Mouse (Mus musculus) adrenal gland, adult 2 months (tissue): Measurements from ENCODE around the gene Tmc5. TPM values are rescaled to one million over a fixed set of nuclear protein-coding genes. Genes with fewer than 3 reads are reported as not detected.
A peak's percentile ranks its signal among the peaks of the same experiment; 100 is the strongest.

Source experiments
- DNase-seq: peaks from one replicate; pipeline ENCODE4 v3.0.0; 2021
- polyA plus RNA-seq: library from polyadenylated mRNA; depleted of rRNA; stranded (reverse); fragments of >200 nt; gene quantifications from 2 replicates; pipeline ENCODE4 v1.2.3, GENCODE M21; 2012
- total RNA-seq, 2 experiments: library from RNA; stranded (reverse); gene quantifications; 2 replicates each; pipeline ENCODE4 v1.2.3; 2021

Gene Tmc5
- total and polyA plus RNA-seq, 3 experiments: 0.04 TPM; not detected in 2

- no peak for DNase-seq
These were observed 14.2 kb downstream of the Tmc5 start for GRCm38 (mm10) chr7:118611185-118611749.

GRCm38 (mm10) chr7:118611933-118612332, 14.8 kb downstream of the Tmc5 start:
- no peak for DNase-seq

DNA sequence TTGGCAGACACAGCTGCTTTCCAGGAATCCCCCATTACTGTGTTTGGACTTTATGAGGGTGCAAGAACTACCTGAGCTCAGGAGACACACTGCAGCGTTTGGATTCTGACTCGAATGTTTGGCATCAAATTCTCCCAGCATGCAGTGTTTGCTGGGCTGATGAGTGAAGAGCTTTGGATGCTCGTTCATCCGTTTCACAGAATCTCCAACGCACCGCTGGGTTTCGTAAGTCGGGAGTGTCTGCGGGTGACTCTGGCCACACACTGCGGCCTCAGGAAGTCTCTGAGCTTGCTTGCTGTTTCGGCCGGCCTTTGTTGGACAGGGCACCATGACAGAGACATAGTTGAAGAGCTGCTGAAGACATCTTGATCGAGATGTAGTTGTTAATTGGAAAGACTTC, 17.0 kb downstream of the Tmc5 start:
- DNase-seq: no peak

DNA sequence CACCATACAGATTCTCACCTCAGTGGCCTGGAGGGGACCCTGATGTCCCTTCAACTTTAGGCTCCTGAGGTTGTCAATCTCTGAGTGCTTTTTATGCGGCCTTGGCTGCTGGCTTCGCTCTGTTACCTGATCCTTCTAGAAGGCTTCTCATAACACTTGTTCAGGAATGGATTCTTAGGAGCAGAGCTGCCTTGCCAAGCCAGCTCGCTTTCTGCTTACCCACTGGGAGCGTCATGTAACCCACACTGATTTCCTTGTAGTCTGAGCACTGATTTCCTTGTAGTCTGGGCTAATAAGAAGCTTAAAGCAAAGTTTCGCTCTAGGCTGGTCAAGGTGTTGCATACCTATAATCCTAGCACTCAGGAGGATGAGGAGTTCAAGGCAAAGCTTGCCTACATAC, 21.0 kb downstream of the Tmc5 start:
- no peak for DNase-seq

GRCm38 (mm10) chr7:118620243-118620906, 23.3 kb downstream of the Tmc5 start:
- DNase-seq: no peak

DNA sequence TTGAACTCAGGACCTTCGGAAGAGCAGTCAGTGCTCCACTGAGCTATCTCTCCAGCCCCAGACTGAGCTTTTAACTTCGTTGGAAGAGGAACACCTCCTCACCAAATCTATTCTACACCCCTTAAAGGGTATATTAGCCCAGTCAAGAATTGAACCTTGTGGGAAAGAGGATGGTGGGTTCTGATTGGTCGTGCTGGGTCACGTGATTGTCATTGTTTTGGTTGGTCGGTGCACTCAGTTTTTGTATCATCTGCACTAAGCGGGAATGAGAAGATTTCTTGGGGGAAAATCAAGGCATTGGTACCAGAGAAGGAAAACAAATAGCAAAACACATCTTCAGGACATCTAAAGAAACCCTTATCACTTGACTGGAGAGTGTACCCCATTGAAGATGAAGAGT, 24.0 kb downstream of the Tmc5 start:
- DNase-seq: no peak

- DNase-seq: no peak
These were observed 30.6 kb downstream of the Tmc5 start for GRCm38 (mm10) chr7:118627550-118628298.

- DNase-seq: no peak
These were observed 36.0 kb downstream of the Tmc5 start for GRCm38 (mm10) chr7:118633094-118633493.

DNA sequence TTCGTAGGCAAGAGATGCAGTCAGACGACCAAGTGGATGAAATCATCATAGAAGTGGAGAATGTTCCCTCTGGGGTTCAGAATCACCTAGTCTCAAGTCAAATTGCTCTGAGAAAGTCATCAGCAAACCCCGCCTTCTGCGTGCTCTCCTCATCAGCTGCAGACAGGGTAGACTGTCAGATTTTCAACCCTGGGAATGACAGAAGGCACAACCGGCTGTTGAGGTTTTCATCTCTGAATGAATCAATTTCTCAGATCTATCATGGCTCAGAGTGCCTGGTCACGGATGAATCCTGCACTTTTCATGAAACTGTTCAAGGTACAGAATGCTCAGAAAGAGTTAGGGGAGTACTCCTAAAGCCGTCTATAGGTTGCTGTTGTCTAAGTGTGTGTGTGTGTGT, 36.9 kb downstream of the Tmc5 start:
- DNase-seq: no peak

- DNase-seq: no peak
These were observed 40.4 kb downstream of the Tmc5 start for GRCm38 (mm10) chr7:118637466-118637865.

- no peak for DNase-seq
These were observed 49.1 kb downstream of the Tmc5 start for GRCm38 (mm10) chr7:118646237-118646636.

DNA sequence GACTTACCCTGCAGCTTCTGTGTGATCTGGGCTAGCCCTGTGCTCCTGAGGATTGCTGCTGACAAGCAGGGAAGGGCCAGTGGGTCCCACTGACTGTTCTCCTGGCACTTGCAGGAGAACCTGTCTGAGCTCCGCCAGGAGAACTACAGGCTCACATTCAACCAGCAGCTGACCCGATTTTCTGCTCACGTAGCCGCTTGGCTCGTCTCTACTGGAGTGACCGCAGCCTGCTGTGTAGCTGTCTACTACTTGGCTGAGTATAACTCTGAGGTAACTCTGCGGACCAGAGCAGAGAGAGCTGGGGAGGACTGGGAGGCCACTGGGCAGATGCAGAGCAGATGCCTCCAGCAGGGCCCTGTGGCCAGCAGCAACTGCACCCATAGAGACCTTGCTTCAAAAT, 52.2 kb downstream of the Tmc5 start:
- DNase-seq: no peak

DNA sequence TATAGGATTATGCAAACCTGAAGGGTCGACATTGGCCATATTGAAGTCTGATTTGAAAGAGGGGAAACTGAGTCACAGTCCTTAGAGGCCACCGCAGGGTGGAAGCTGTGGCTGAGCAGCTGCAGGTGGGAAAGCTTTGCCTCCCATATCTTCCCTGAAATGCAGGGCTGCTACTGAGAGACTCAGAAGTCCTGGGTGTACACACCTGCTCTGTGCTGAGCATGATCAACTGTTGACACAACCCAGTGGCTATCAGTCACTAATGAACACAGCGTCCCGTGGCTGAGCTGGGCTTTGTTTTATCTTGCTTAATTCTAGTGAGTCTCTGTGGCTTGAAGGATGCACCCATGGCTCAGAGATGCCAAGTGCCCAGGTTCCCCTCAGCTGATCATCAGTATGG, 53.0 kb downstream of the Tmc5 start:
- no peak for DNase-seq

- DNase-seq: no peak
These were observed 53.8 kb downstream of the Tmc5 start for GRCm38 (mm10) chr7:118650891-118651290.

GRCm38 (mm10) chr7:118652572-118653295, 55.6 kb downstream of the Tmc5 start:
- DNase-seq: no peak

DNA sequence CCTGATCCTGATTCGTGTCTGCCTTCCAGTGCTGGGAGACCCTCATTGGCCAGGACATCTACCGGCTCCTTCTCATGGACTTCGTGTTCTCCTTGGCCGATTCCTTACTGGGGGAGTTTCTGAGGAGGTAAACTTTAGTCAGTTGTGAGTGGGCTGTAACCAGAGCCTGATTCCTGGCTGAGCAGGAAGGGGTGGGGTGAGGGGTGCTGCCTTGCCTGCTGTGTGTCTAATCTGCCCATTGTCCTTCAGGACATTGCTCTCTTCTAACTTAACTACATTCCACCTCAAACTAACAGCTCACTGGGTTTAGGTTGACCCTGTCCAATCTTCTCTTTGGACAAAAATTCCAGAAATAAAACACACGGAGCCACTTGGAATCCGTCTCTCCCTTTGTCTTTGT, 59.6 kb downstream of the Tmc5 start:
- no peak for DNase-seq

- DNase-seq: no peak
These were observed 70.7 kb downstream of the Tmc5 start for GRCm38 (mm10) chr7:118667773-118668172.

DNA sequence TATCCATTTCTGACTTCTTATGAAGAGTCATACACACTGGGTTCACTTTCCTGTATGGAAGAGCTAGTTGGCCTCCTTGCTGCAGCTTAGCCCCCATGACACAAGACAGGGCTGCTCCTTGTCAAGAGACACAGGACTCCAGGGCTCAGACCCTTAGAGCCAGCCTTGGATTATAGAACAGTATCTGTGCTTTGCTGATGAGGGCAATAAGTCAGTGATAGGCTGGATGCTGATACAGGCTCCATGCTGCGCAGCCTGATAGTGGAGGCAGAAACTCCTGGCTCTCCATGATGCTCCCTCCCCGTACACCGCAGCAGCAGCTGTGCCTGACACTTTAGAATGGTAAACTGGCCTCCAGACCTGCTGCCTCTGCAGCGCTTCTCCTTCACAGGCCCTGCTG, 73.0 kb downstream of the Tmc5 start:
- DNase-seq: no peak

GRCm38 (mm10) chr7:118676826-118677225, 79.7 kb downstream of the Tmc5 start:
- DNase-seq: no peak

GRCm38 (mm10) chr7:118688199-118688598, 91.1 kb downstream of the Tmc5 start:
- peak; percentile 60 for DNase-seq

DNA sequence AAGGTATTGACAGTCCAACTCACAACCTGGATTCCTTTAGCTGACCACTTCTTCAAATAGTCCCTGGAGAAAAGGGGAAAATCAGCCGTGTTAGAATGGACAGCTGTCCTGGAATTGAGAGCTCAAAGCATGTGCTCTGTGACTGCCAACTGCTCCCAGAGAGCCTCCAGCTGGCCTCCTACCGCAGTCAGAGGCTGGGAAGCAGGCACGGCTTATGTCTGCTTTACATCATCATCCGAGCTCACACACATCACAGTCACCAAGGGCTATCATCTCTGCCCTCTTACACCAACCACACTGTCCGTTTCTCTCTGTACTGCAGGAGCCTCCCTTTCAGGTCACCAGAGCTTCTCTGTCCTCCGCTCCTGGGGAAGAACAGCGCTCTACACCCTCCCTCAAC, 92.0 kb downstream of the Tmc5 start:
- DNase-seq: no peak

DNA sequence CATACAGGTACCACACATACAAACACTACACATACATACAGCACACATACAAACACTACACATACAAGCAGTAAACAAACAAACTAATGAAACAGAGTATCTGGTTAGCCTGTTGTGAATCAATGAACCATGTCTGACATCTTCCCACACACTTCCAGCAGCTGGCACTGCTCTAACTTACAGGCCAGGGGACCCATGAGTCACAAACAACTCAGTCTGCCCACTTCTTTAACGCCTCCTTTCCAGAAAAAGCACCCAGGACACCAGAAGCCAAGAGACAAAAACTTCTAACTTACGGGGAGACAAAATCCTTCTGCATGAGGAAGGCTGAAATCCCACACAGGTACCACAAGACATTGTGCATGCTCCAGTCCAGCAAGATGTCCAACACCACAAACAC, 94.2 kb downstream of the Tmc5 start:
- DNase-seq: no peak

- DNase-seq: no peak
These were observed 99.0 kb downstream of the Tmc5 start for GRCm38 (mm10) chr7:118696146-118696545.
